Mouse (Mus musculus): ENCODE results near the gene Gm10392. TPM values are rescaled to one million over a fixed set of nuclear protein-coding genes. Genes with fewer than 3 reads are reported as not detected.

Gm10392 gene
- polyA plus RNA-seq, 1 experiment from 2014 or later, result 0.10 TPM

- Histone ChIP-seq H3K9me3 (ENCODE audit: control insufficient read depth, low read length) (no peaks in the 10 kb centered on the region), H3K27ac (ENCODE audit: low read length) (no peak overlapping the region), H3K4me3 (ENCODE audit: low read length) (no peak overlapping the region), H3K4me1 (ENCODE audit: control insufficient read depth, insufficient read depth, low read length) (peaks cover 45% of the 10 kb centered on the region), H3K36me3 (ENCODE audit: control insufficient read depth, insufficient read depth, low read length) (peaks cover 36% of the 10 kb centered on the region), H3K9ac (ENCODE audit: low read depth, low read length) (no peak overlapping the region), H3K27me3 (replicated peaks; ENCODE audit: control insufficient read depth, insufficient read depth, low read length) (no peaks in the 10 kb centered on the region), H3K4me2 (ENCODE audit: low read depth, low read length) (no peak overlapping the region)
- 82% methylated on average over 4 of the region's 4 CpGs for WGBS
- ATAC-seq, result no peak
These were observed 17.0 kb downstream of the Gm10392 start for GRCm38 (mm10) chr11:77501971-77502370.

GRCm38 (mm10) chr11:77501392-77501791, 17.6 kb downstream of the Gm10392 start:
- H3K36me3 ChIP-seq (ENCODE audit: control insufficient read depth, insufficient read depth, low read length), result peaks cover 30% of the 10 kb centered on the region
- ATAC-seq, result no peak
- H3K9ac ChIP-seq (ENCODE audit: low read depth, low read length), result no peak overlapping the region
- H3K4me1 ChIP-seq (ENCODE audit: control insufficient read depth, insufficient read depth, low read length), result peaks cover 44% of the 10 kb centered on the region
- no peaks in the 10 kb centered on the region for H3K27me3 ChIP-seq (replicated peaks; ENCODE audit: control insufficient read depth, insufficient read depth, low read length)
- WGBS, result 25% methylated on average over 5 of the region's 5 CpGs
- no peak overlapping the region for H3K4me3 ChIP-seq (ENCODE audit: low read length)
- no peaks in the 10 kb centered on the region for H3K9me3 ChIP-seq (ENCODE audit: control insufficient read depth, low read length)
- no peak overlapping the region for H3K4me2 ChIP-seq (ENCODE audit: low read depth, low read length)
- H3K27ac ChIP-seq (ENCODE audit: low read length), result no peak overlapping the region

- H3K9me3 ChIP-seq (ENCODE audit: control insufficient read depth, low read length), result no peaks in the 10 kb centered on the region
- no peak overlapping the region for H3K4me2 ChIP-seq (ENCODE audit: low read depth, low read length)
- H3K27me3 ChIP-seq (replicated peaks; ENCODE audit: control insufficient read depth, insufficient read depth, low read length), result no peaks in the 10 kb centered on the region
- no peak for ATAC-seq
- peaks cover 28% of the 10 kb centered on the region for H3K36me3 ChIP-seq (ENCODE audit: control insufficient read depth, insufficient read depth, low read length)
- H3K4me1 ChIP-seq (ENCODE audit: control insufficient read depth, insufficient read depth, low read length), result peaks cover 48% of the 10 kb centered on the region
- no peak overlapping the region for H3K4me3 ChIP-seq (ENCODE audit: low read length)
- H3K27ac ChIP-seq (ENCODE audit: low read length), result no peak overlapping the region
- WGBS, result 77% methylated on average over 17 of the region's 17 CpGs
- no peak overlapping the region for H3K9ac ChIP-seq (ENCODE audit: low read depth, low read length)
These were observed 18.4 kb downstream of the Gm10392 start for GRCm38 (mm10) chr11:77500361-77501325.

- Histone ChIP-seq H3K9ac (ENCODE audit: low read depth, low read length) (no peak overlapping the region), H3K27ac (ENCODE audit: low read length) (no peak overlapping the region), H3K9me3 (ENCODE audit: control insufficient read depth, low read length) (no peaks in the 10 kb centered on the region), H3K4me1 (ENCODE audit: control insufficient read depth, insufficient read depth, low read length) (peaks cover 56% of the 10 kb centered on the region), H3K4me2 (ENCODE audit: low read depth, low read length) (no peak overlapping the region), H3K4me3 (ENCODE audit: low read length) (no peak overlapping the region), H3K27me3 (replicated peaks; ENCODE audit: control insufficient read depth, insufficient read depth, low read length) (no peaks in the 10 kb centered on the region), H3K36me3 (ENCODE audit: control insufficient read depth, insufficient read depth, low read length) (peaks cover 19% of the 10 kb centered on the region)
- ATAC-seq, result no peak
- 95% methylated on average over 7 of the region's 7 CpGs for WGBS
These were observed 19.6 kb downstream of the Gm10392 start for GRCm38 (mm10) chr11:77499354-77499753.

GRCm38 (mm10) chr11:77498261-77499139, 20.5 kb downstream of the Gm10392 start:
- H3K4me3 ChIP-seq (ENCODE audit: low read length), result no peak overlapping the region
- H3K9me3 ChIP-seq (ENCODE audit: control insufficient read depth, low read length), result no peaks in the 10 kb centered on the region
- H3K27me3 ChIP-seq (replicated peaks; ENCODE audit: control insufficient read depth, insufficient read depth, low read length), result no peaks in the 10 kb centered on the region
- H3K9ac ChIP-seq (ENCODE audit: low read depth, low read length), result peak overlapping the region; percentile 16
- peaks cover 52% of the 10 kb centered on the region for H3K4me1 ChIP-seq (ENCODE audit: control insufficient read depth, insufficient read depth, low read length)
- ATAC-seq, result no peak
- WGBS, result 71% methylated on average over 12 of the region's 12 CpGs
- peak overlapping the region; percentile 62 for H3K27ac ChIP-seq (ENCODE audit: low read length)
- no peak overlapping the region for H3K4me2 ChIP-seq (ENCODE audit: low read depth, low read length)
- H3K36me3 ChIP-seq (ENCODE audit: control insufficient read depth, insufficient read depth, low read length), result peaks cover 12% of the 10 kb centered on the region

GRCm38 (mm10) chr11:77497851-77498250, 21.1 kb downstream of the Gm10392 start:
- H3K4me2 ChIP-seq (ENCODE audit: low read depth, low read length), result no peak overlapping the region
- peak overlapping the region; percentile 16; the same call in 1 of the 2 replicates for H3K9ac ChIP-seq (ENCODE audit: low read depth, low read length)
- no peaks in the 10 kb centered on the region for H3K27me3 ChIP-seq (replicated peaks; ENCODE audit: control insufficient read depth, insufficient read depth, low read length)
- H3K9me3 ChIP-seq (ENCODE audit: control insufficient read depth, low read length), result no peaks in the 10 kb centered on the region
- peaks cover 6% of the 10 kb centered on the region; the same call in 1 of the 2 replicates for H3K36me3 ChIP-seq (ENCODE audit: control insufficient read depth, insufficient read depth, low read length)
- H3K27ac ChIP-seq (ENCODE audit: low read length), result peak overlapping the region; percentile 62
- peaks cover 47% of the 10 kb centered on the region for H3K4me1 ChIP-seq (ENCODE audit: control insufficient read depth, insufficient read depth, low read length)
- ATAC-seq, result no peak
- 66% methylated on average over 4 of the region's 4 CpGs for WGBS
- no peak overlapping the region for H3K4me3 ChIP-seq (ENCODE audit: low read length)

- no peaks in the 10 kb centered on the region for H3K9me3 ChIP-seq (ENCODE audit: control insufficient read depth, low read length)
- H3K27ac ChIP-seq (ENCODE audit: low read length), result peak overlapping the region; percentile 65
- 0 out of 2 replicates have a peak overlapping the region, but pooled peaks have one; percentile 12 for H3K9ac ChIP-seq (ENCODE audit: low read depth, low read length)
- no peak overlapping the region for H3K4me3 ChIP-seq (ENCODE audit: low read length)
- H3K4me1 ChIP-seq (ENCODE audit: control insufficient read depth, insufficient read depth, low read length), result peaks cover 48% of the 10 kb centered on the region
- H3K4me2 ChIP-seq (ENCODE audit: low read depth, low read length), result no peak overlapping the region
- no peaks in the 10 kb centered on the region for H3K27me3 ChIP-seq (replicated peaks; ENCODE audit: control insufficient read depth, insufficient read depth, low read length)
- peaks cover 6% of the 10 kb centered on the region; the same call in 1 of the 2 replicates for H3K36me3 ChIP-seq (ENCODE audit: control insufficient read depth, insufficient read depth, low read length)
- no peak for ATAC-seq
- 32% methylated on average over 6 of the region's 6 CpGs for WGBS
These were observed 21.6 kb downstream of the Gm10392 start for GRCm38 (mm10) chr11:77497341-77497756.

- 0 out of 2 replicates have a peak overlapping the region, but pooled peaks have one; percentile 33 for H3K9ac ChIP-seq (ENCODE audit: low read depth, low read length)
- peak; percentile 7 for ATAC-seq
- H3K27ac ChIP-seq (ENCODE audit: low read length), result peak overlapping the region; percentile 64
- peak overlapping the region; percentile 63 for H3K4me2 ChIP-seq (ENCODE audit: low read depth, low read length)
- H3K4me3 ChIP-seq (ENCODE audit: low read length), result no peak overlapping the region
- H3K27me3 ChIP-seq (replicated peaks; ENCODE audit: control insufficient read depth, insufficient read depth, low read length), result no peaks in the 10 kb centered on the region
- peaks cover 61% of the 10 kb centered on the region for H3K4me1 ChIP-seq (ENCODE audit: control insufficient read depth, insufficient read depth, low read length)
- 0 out of 2 replicates have a peak, but pooled peaks cover 6% of the 10 kb centered on the region for H3K36me3 ChIP-seq (ENCODE audit: control insufficient read depth, insufficient read depth, low read length)
- H3K9me3 ChIP-seq (ENCODE audit: control insufficient read depth, low read length), result no peaks in the 10 kb centered on the region
These were observed 23.5 kb downstream of the Gm10392 start for GRCm38 (mm10) chr11:77495507-77495906.

GRCm38 (mm10) chr11:77494782-77495181, 24.2 kb downstream of the Gm10392 start:
- H3K27ac ChIP-seq (ENCODE audit: low read length), result peak overlapping the region; percentile 64
- H3K4me2 ChIP-seq (ENCODE audit: low read depth, low read length), result peak overlapping the region; percentile 63
- WGBS, result 59% methylated on average over 6 of the region's 6 CpGs
- no peak for ATAC-seq
- no peaks in the 10 kb centered on the region for H3K9me3 ChIP-seq (ENCODE audit: control insufficient read depth, low read length)
- no peaks in the 10 kb centered on the region for H3K27me3 ChIP-seq (replicated peaks; ENCODE audit: control insufficient read depth, insufficient read depth, low read length)
- peak overlapping the region; percentile 93 for H3K9ac ChIP-seq (ENCODE audit: low read depth, low read length)
- H3K4me1 ChIP-seq (ENCODE audit: control insufficient read depth, insufficient read depth, low read length), result peaks cover 67% of the 10 kb centered on the region
- H3K36me3 ChIP-seq (ENCODE audit: control insufficient read depth, insufficient read depth, low read length), result 0 out of 2 replicates have a peak, but pooled peaks cover 3% of the 10 kb centered on the region
- H3K4me3 ChIP-seq (ENCODE audit: low read length), result peak overlapping the region; percentile 98

Measured in intestine, embryonic 16.5 days (tissue).